Mouse (Mus musculus): ENCODE results near the gene Nop9. TPM values are rescaled to one million over a fixed set of nuclear protein-coding genes. Genes with fewer than 3 reads are reported as not detected.

Gene Nop9
- polyA plus RNA-seq, 1 experiment from 2014 or later = 56.7 TPM

GRCm38 (mm10) chr14:55713007-55713728 is 32.3 kb upstream of the Nop9 start:
- WGBS = 9% methylated on average over 25 of the region's 25 CpGs
- DNase-seq (ENCODE audit: low spot score) (peak; percentile 29), ATAC-seq (ENCODE audit: insufficient number of reproducible peaks, low FRiP score, low TSS enrichment, low read depth) (0 out of 2 replicates have a peak, but pooled peaks have one; percentile 22)
- H3K4me2 ChIP-seq (ENCODE audit: low read depth, severe bottlenecking) = peak overlapping the region; percentile 18; the same call in 1 of the 2 replicates
- H3K9me3 ChIP-seq (ENCODE audit: control insufficient read depth, low read length) = no peaks in the 10 kb centered on the region
- H3K4me3 ChIP-seq (ENCODE audit: low read depth, low read length) = no peak overlapping the region
- peaks cover 7% of the 10 kb centered on the region for H3K27me3 ChIP-seq (ENCODE audit: control insufficient read depth, insufficient read depth, low read length)
- no peak overlapping the region for H3K27ac ChIP-seq (replicated peaks; ENCODE audit: low read depth, low read length)
- no peak overlapping the region for H3K9ac ChIP-seq (ENCODE audit: low read length)
- no peaks in the 10 kb centered on the region for H3K36me3 ChIP-seq (ENCODE audit: control insufficient read depth, insufficient read depth, low read length)
- no peaks in the 10 kb centered on the region for H3K4me1 ChIP-seq (ENCODE audit: control insufficient read depth, insufficient read depth, low read length)

DNA sequence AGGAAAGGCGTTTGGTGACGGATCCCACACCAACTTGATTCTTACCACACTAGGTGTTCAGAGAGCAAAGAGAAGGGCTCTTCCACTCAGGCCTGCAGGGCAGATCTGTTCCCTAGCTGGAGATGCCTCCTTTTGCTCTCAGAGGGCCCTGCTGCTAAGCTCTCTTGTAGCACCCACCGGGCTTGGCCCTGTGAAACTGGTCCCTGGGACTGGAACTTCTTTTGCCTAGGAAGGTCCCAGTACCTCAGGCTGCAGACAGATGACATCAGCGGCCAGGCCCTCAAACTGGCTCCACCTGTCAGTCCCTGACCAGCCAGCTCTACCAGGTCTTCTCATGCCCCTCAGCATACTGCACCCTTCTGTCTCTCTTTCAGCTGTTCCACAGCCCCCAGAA is 31.8 kb upstream of the Nop9 start, which contains the start of gene Tgm1:
Gene Tgm1 (minus strand): TSS at position 198 of the 394 bp plus-strand sequence.
- Histone ChIP-seq H3K27me3 (ENCODE audit: control insufficient read depth, insufficient read depth, low read length) (peaks cover 7% of the 10 kb centered on the region), H3K27ac (replicated peaks; ENCODE audit: low read depth, low read length) (no peak within 1 kb of the TSS), H3K9ac (ENCODE audit: low read length) (no peak within 1 kb of the TSS), H3K9me3 (ENCODE audit: control insufficient read depth, low read length) (no peaks in the 10 kb centered on the region), H3K4me3 (ENCODE audit: low read depth, low read length) (no peak within 1 kb of the TSS), H3K4me2 (ENCODE audit: low read depth, severe bottlenecking) (peak within 1 kb of the TSS; percentile 18; the same call in 1 of the 2 replicates), H3K36me3 (ENCODE audit: control insufficient read depth, insufficient read depth, low read length) (no peaks in the 10 kb centered on the region), H3K4me1 (ENCODE audit: control insufficient read depth, insufficient read depth, low read length) (no peaks in the 10 kb centered on the region)
- no peak for DNase-seq (ENCODE audit: low spot score)
- 12% methylated on average over 4 of the region's 4 CpGs for WGBS
- no peak for ATAC-seq (ENCODE audit: insufficient number of reproducible peaks, low FRiP score, low TSS enrichment, low read depth)

DNA sequence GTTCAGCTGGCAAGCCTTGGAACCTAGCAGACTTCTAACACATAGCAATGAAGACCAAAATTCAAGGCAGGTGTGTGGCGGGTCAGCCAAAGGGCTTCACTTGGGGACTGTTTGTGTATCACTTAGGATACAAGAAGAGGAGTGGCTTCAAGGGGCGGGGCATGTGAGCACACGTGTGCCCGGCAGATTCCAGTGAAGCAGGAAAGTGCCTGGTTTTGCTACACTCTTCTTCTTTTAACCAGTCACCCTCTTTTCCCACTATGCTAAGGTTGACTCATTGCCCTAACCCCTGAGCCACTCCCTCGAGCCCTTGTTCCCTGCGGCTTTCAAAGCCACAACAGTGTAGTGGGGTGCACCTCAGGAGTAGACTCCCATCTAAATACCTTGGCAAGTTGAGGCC is 30.6 kb upstream of the Nop9 start:
- Histone ChIP-seq H3K4me1 (ENCODE audit: control insufficient read depth, insufficient read depth, low read length) (no peaks in the 10 kb centered on the region), H3K27me3 (ENCODE audit: control insufficient read depth, insufficient read depth, low read length) (peaks cover 7% of the 10 kb centered on the region), H3K27ac (replicated peaks; ENCODE audit: low read depth, low read length) (no peak overlapping the region), H3K9ac (ENCODE audit: low read length) (no peak overlapping the region), H3K36me3 (ENCODE audit: control insufficient read depth, insufficient read depth, low read length) (no peaks in the 10 kb centered on the region), H3K4me2 (ENCODE audit: low read depth, severe bottlenecking) (no peak overlapping the region), H3K4me3 (ENCODE audit: low read depth, low read length) (no peak overlapping the region), H3K9me3 (ENCODE audit: control insufficient read depth, low read length) (no peaks in the 10 kb centered on the region)
- WGBS = 37% methylated on average over 6 of the region's 6 CpGs
- no peak for DNase-seq (ENCODE audit: low spot score)
- ATAC-seq (ENCODE audit: insufficient number of reproducible peaks, low FRiP score, low TSS enrichment, low read depth) = no peak

GRCm38 (mm10) chr14:55716271-55716670 is 29.2 kb upstream of the Nop9 start:
- Histone ChIP-seq H3K4me2 (ENCODE audit: low read depth, severe bottlenecking) (no peak overlapping the region), H3K27me3 (ENCODE audit: control insufficient read depth, insufficient read depth, low read length) (peaks cover 7% of the 10 kb centered on the region), H3K4me1 (ENCODE audit: control insufficient read depth, insufficient read depth, low read length) (peaks cover 4% of the 10 kb centered on the region; the same call in 1 of the 2 replicates), H3K4me3 (ENCODE audit: low read depth, low read length) (no peak overlapping the region), H3K9ac (ENCODE audit: low read length) (no peak overlapping the region), H3K27ac (replicated peaks; ENCODE audit: low read depth, low read length) (no peak overlapping the region), H3K36me3 (ENCODE audit: control insufficient read depth, insufficient read depth, low read length) (no peaks in the 10 kb centered on the region), H3K9me3 (ENCODE audit: control insufficient read depth, low read length) (no peaks in the 10 kb centered on the region)
- DNase-seq (ENCODE audit: low spot score) (no peak), ATAC-seq (ENCODE audit: insufficient number of reproducible peaks, low FRiP score, low TSS enrichment, low read depth) (no peak)
- WGBS = 92% methylated on average over 6 of the region's 6 CpGs

DNA sequence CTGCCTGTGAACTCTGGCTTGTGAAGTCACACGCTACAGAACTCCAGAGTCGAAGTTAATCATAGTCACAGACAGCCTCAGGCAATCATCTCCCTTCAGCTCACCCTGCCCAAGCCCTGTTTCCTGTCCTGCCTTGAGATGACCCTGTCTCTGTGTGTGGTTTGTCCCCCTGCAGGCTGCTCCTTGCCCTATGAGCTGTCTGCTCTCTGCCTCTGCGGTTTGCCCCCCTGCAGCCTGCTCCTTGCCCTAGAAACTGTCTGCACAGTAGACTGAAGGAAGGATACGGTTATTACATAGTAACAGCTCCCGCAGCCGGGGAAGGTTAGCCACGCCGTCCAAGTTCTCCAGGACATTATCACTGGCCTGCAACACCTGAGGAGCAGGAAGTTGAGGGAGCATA is 28.6 kb upstream of the Nop9 start:
- ATAC-seq (ENCODE audit: insufficient number of reproducible peaks, low FRiP score, low TSS enrichment, low read depth) (no peak), DNase-seq (ENCODE audit: low spot score) (no peak)
- H3K4me3 ChIP-seq (ENCODE audit: low read depth, low read length) = no peak overlapping the region
- H3K36me3 ChIP-seq (ENCODE audit: control insufficient read depth, insufficient read depth, low read length) = no peaks in the 10 kb centered on the region
- H3K9ac ChIP-seq (ENCODE audit: low read length) = no peak overlapping the region
- H3K9me3 ChIP-seq (ENCODE audit: control insufficient read depth, low read length) = no peaks in the 10 kb centered on the region
- no peak overlapping the region for H3K4me2 ChIP-seq (ENCODE audit: low read depth, severe bottlenecking)
- H3K4me1 ChIP-seq (ENCODE audit: control insufficient read depth, insufficient read depth, low read length) = peaks cover 6% of the 10 kb centered on the region; the same call in 1 of the 2 replicates
- 81% methylated on average over 8 of the region's 8 CpGs for WGBS
- peaks cover 7% of the 10 kb centered on the region for H3K27me3 ChIP-seq (ENCODE audit: control insufficient read depth, insufficient read depth, low read length)
- no peak overlapping the region for H3K27ac ChIP-seq (replicated peaks; ENCODE audit: low read depth, low read length)

DNA sequence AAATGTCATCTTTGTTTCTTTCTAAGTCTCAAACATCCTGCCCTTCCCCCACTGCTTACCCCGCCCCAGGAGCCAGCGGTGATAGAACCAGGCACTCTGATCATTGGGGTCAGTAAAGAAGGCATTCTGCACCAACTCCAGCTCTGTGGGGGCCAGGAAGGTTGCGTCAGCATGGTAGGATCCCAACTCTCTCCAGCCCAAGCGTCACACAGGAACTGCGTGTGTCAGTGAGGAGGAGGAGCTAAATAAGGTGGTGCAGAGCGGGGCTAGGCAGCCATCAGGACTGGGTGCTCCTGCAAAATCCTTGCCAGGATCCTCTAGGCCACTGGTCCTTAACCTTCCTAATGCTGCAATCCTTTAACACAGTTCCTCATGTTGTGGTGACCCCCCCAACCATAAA is 25.8 kb upstream of the Nop9 start:
- WGBS = 83% methylated on average over 6 of the region's 6 CpGs

GRCm38 (mm10) chr14:55720666-55721065 is 24.8 kb upstream of the Nop9 start:
- Histone ChIP-seq H3K9me3 (ENCODE audit: control insufficient read depth, low read length) (no peaks in the 10 kb centered on the region), H3K27me3 (ENCODE audit: control insufficient read depth, insufficient read depth, low read length) (no peaks in the 10 kb centered on the region), H3K9ac (ENCODE audit: low read length) (no peak overlapping the region), H3K4me2 (ENCODE audit: low read depth, severe bottlenecking) (no peak overlapping the region), H3K27ac (replicated peaks; ENCODE audit: low read depth, low read length) (no peak overlapping the region), H3K4me3 (ENCODE audit: low read depth, low read length) (no peak overlapping the region; the same call in 1 of the 2 replicates), H3K4me1 (ENCODE audit: control insufficient read depth, insufficient read depth, low read length) (peaks cover 6% of the 10 kb centered on the region; the same call in 1 of the 2 replicates), H3K36me3 (ENCODE audit: control insufficient read depth, insufficient read depth, low read length) (no peaks in the 10 kb centered on the region)
- 93% methylated on average over 12 of the region's 12 CpGs for WGBS
- DNase-seq (ENCODE audit: low spot score) = no peak
- no peak for ATAC-seq (ENCODE audit: insufficient number of reproducible peaks, low FRiP score, low TSS enrichment, low read depth)

More for the DNA sequence above, 25.8 kb upstream of the Nop9 start:
- no peaks in the 10 kb centered on the region for H3K9me3 ChIP-seq (ENCODE audit: control insufficient read depth, low read length)
- H3K4me1 ChIP-seq (ENCODE audit: control insufficient read depth, insufficient read depth, low read length) = peaks cover 6% of the 10 kb centered on the region; the same call in 1 of the 2 replicates
- H3K4me3 ChIP-seq (ENCODE audit: low read depth, low read length) = no peak overlapping the region
- no peak overlapping the region for H3K9ac ChIP-seq (ENCODE audit: low read length)
- H3K27me3 ChIP-seq (ENCODE audit: control insufficient read depth, insufficient read depth, low read length) = no peaks in the 10 kb centered on the region
- no peak overlapping the region for H3K27ac ChIP-seq (replicated peaks; ENCODE audit: low read depth, low read length)
- H3K36me3 ChIP-seq (ENCODE audit: control insufficient read depth, insufficient read depth, low read length) = no peaks in the 10 kb centered on the region
- DNase-seq (ENCODE audit: low spot score) = no peak
- no peak for ATAC-seq (ENCODE audit: insufficient number of reproducible peaks, low FRiP score, low TSS enrichment, low read depth)
- H3K4me2 ChIP-seq (ENCODE audit: low read depth, severe bottlenecking) = no peak overlapping the region

GRCm38 (mm10) chr14:55721076-55721475 is 24.4 kb upstream of the Nop9 start:
- WGBS = 78% methylated on average over 6 of the region's 6 CpGs
- Histone ChIP-seq H3K4me2 (ENCODE audit: low read depth, severe bottlenecking) (peak overlapping the region; percentile 66; the same call in 1 of the 2 replicates), H3K9me3 (ENCODE audit: control insufficient read depth, low read length) (no peaks in the 10 kb centered on the region), H3K36me3 (ENCODE audit: control insufficient read depth, insufficient read depth, low read length) (no peaks in the 10 kb centered on the region), H3K27ac (replicated peaks; ENCODE audit: low read depth, low read length) (no peak overlapping the region), H3K9ac (ENCODE audit: low read length) (no peak overlapping the region), H3K27me3 (ENCODE audit: control insufficient read depth, insufficient read depth, low read length) (no peaks in the 10 kb centered on the region), H3K4me3 (ENCODE audit: low read depth, low read length) (peak overlapping the region; percentile 73), H3K4me1 (ENCODE audit: control insufficient read depth, insufficient read depth, low read length) (peaks cover 6% of the 10 kb centered on the region; the same call in 1 of the 2 replicates)
- no peak for DNase-seq (ENCODE audit: low spot score)
- no peak for ATAC-seq (ENCODE audit: insufficient number of reproducible peaks, low FRiP score, low TSS enrichment, low read depth)
